Mouse (Mus musculus): ENCODE measurements around the gene Gprin1. TPM values are rescaled to one million over a fixed set of nuclear protein-coding genes. Genes with fewer than 3 reads are reported as not detected.

Gprin1 gene
- total and polyA plus RNA-seq, 3 experiments = not detected

GRCm38 (mm10) chr13:54738213-54738601 is 11.5 kb downstream of the Gprin1 start:
- no peaks in the 10 kb centered on the region for H3K4me1 ChIP-seq (ENCODE audit: control insufficient read depth in 1 of 2, insufficient read depth in 2 of 2, low read length in 2 of 2)
- H3K4me3 ChIP-seq (ENCODE audit: control insufficient read depth in 1 of 2, insufficient read depth in 1 of 2, low read depth in 2 of 2, low read length in 2 of 2) = no peak overlapping the region
- no peak for DNase-seq (ENCODE audit: low read depth, low spot score)
- no peak overlapping the region for H3K27ac ChIP-seq (ENCODE audit: control insufficient read depth, low read depth, low read length)
- H3K79me2 ChIP-seq (ENCODE audit: control insufficient read depth, insufficient read depth, low read length, poor library complexity) = no peaks in the 10 kb centered on the region
- no peak for TF ChIP-seq CHD1 (IDR thresholded peaks at IDR 0.05; ENCODE audit: low read depth, low read length)
- TF ChIP-seq ZKSCAN1 (IDR thresholded peaks at IDR 0.05; ENCODE audit: low read depth, low read length) = no peak
- no peak for TF ChIP-seq MAZ (IDR thresholded peaks at IDR 0.05; ENCODE audit: low read depth, low read length)
- no peak for TF ChIP-seq BHLHE40 (IDR thresholded peaks at IDR 0.05; ENCODE audit: borderline replicate concordance, low read depth, low read length)
- no peak for TF ChIP-seq EP300 (IDR thresholded peaks at IDR 0.05; ENCODE audit: low read depth in 1 of 2, low read length in 2 of 2)
- TF ChIP-seq TAL1 (IDR thresholded peaks at IDR 0.05; ENCODE audit: low read length) = no peak
- no peak for TF ChIP-seq MAX (IDR thresholded peaks at IDR 0.05; ENCODE audit: low read length)
- no peak for TF ChIP-seq MYB (IDR thresholded peaks at IDR 0.05; ENCODE audit: low read depth, low read length)
- no peak for TF ChIP-seq ZNF384 (IDR thresholded peaks at IDR 0.05; ENCODE audit: low read depth, low read length)
- no peak for TF ChIP-seq TCF12 (IDR thresholded peaks at IDR 0.05; ENCODE audit: low read depth, low read length)
- TF ChIP-seq GATA1 (IDR thresholded peaks at IDR 0.05; ENCODE audit: low read depth, low read length) = no peak
- no peak for TF ChIP-seq ETS1 (IDR thresholded peaks at IDR 0.05; ENCODE audit: low read depth, low read length)
- no peaks in the 10 kb centered on the region for H3K9me3 ChIP-seq (replicated peaks; ENCODE audit: insufficient read depth, low read length)
- H3K27me3 ChIP-seq (ENCODE audit: control insufficient read depth in 1 of 2, insufficient read depth in 2 of 2, low read length in 2 of 2) = no peaks in the 10 kb centered on the region
- H3K9ac ChIP-seq (ENCODE audit: control insufficient read depth, low read depth, low read length, poor library complexity, severe bottlenecking) = no peak overlapping the region
- H3K36me3 ChIP-seq (ENCODE audit: control insufficient read depth in 1 of 2, insufficient read depth in 2 of 2, low read length in 2 of 2) = no peaks in the 10 kb centered on the region

- Histone ChIP-seq H3K9me3 (replicated peaks; ENCODE audit: insufficient read depth, low read length) (no peaks in the 10 kb centered on the region), H3K9ac (ENCODE audit: control insufficient read depth, low read depth, low read length, poor library complexity, severe bottlenecking) (no peak overlapping the region), H3K4me3 (ENCODE audit: control insufficient read depth in 1 of 2, insufficient read depth in 1 of 2, low read depth in 2 of 2, low read length in 2 of 2) (no peak overlapping the region), H3K27ac (ENCODE audit: control insufficient read depth, low read depth, low read length) (no peak overlapping the region), H3K4me1 (ENCODE audit: control insufficient read depth in 1 of 2, insufficient read depth in 2 of 2, low read length in 2 of 2) (no peaks in the 10 kb centered on the region), H3K79me2 (ENCODE audit: control insufficient read depth, insufficient read depth, low read length, poor library complexity) (no peaks in the 10 kb centered on the region), H3K36me3 (ENCODE audit: control insufficient read depth in 1 of 2, insufficient read depth in 2 of 2, low read length in 2 of 2) (no peaks in the 10 kb centered on the region), H3K27me3 (ENCODE audit: control insufficient read depth in 1 of 2, insufficient read depth in 2 of 2, low read length in 2 of 2) (no peaks in the 10 kb centered on the region)
- TF ChIP-seq MAX (IDR thresholded peaks at IDR 0.05; ENCODE audit: low read length) = no peak
- no peak for TF ChIP-seq ZKSCAN1 (IDR thresholded peaks at IDR 0.05; ENCODE audit: low read depth, low read length)
- DNase-seq (ENCODE audit: low read depth, low spot score) = no peak
These were observed 12.0 kb downstream of the Gprin1 start for GRCm38 (mm10) chr13:54737488-54738212.

- TF ChIP-seq ETS1 (IDR thresholded peaks at IDR 0.05; ENCODE audit: low read depth, low read length) (no peak), POLR2AphosphoS2 (IDR thresholded peaks at IDR 0.05; ENCODE audit: low read length) (no peak), NRF1 (IDR thresholded peaks at IDR 0.05; ENCODE audit: insufficient read depth, low read depth, low read length, poor library complexity, severe bottlenecking) (no peak), BHLHE40 (IDR thresholded peaks at IDR 0.05; ENCODE audit: borderline replicate concordance, low read depth, low read length) (no peak), GABPA (IDR thresholded peaks at IDR 0.05; ENCODE audit: low read depth, low read length) (no peak), ZNF384 (IDR thresholded peaks at IDR 0.05; ENCODE audit: low read depth, low read length) (no peak), POLR2AphosphoS5 (IDR thresholded peaks at IDR 0.05; ENCODE audit: borderline replicate concordance, low read depth, low read length) (no peak), ZKSCAN1 (IDR thresholded peaks at IDR 0.05; ENCODE audit: low read depth, low read length) (no peak), ELF1 (IDR thresholded peaks at IDR 0.05; ENCODE audit: low read depth, low read length) (no peak), MAZ (IDR thresholded peaks at IDR 0.05; ENCODE audit: low read depth, low read length) (no peak)
- Histone ChIP-seq H3K27me3 (ENCODE audit: control insufficient read depth in 1 of 2, insufficient read depth in 2 of 2, low read length in 2 of 2) (no peaks in the 10 kb centered on the region), H3K9ac (ENCODE audit: control insufficient read depth, low read depth, low read length, poor library complexity, severe bottlenecking) (no peak overlapping the region), H3K4me1 (ENCODE audit: control insufficient read depth in 1 of 2, insufficient read depth in 2 of 2, low read length in 2 of 2) (no peaks in the 10 kb centered on the region), H3K36me3 (ENCODE audit: control insufficient read depth in 1 of 2, insufficient read depth in 2 of 2, low read length in 2 of 2) (no peaks in the 10 kb centered on the region), H3K9me3 (replicated peaks; ENCODE audit: insufficient read depth, low read length) (no peaks in the 10 kb centered on the region), H3K79me2 (ENCODE audit: control insufficient read depth, insufficient read depth, low read length, poor library complexity) (no peaks in the 10 kb centered on the region), H3K4me3 (ENCODE audit: control insufficient read depth in 1 of 2, insufficient read depth in 1 of 2, low read depth in 2 of 2, low read length in 2 of 2) (no peak overlapping the region), H3K27ac (ENCODE audit: control insufficient read depth, low read depth, low read length) (no peak overlapping the region)
- DNase-seq (ENCODE audit: low read depth, low spot score) = no peak
These were observed 12.7 kb downstream of the Gprin1 start for GRCm38 (mm10) chr13:54736931-54737330.
